Mouse (Mus musculus): ENCODE data around the gene Dnm2.

Gene Dnm2

GRCm38 (mm10) chr9:21424631-21425555 is at the start of gene Dnm2:
TSS of gene Dnm2 (plus strand) at chr9:21424908.
- peak; percentile 99 for DNase-seq

- no peak for DNase-seq
Observed at GRCm38 (mm10) chr9:21379195-21379594, 45.5 kb upstream of the Dnm2 start.

GRCm38 (mm10) chr9:21380868-21381267 is 43.8 kb upstream of the Dnm2 start:
- DNase-seq: no peak

- no peak for DNase-seq
Observed at GRCm38 (mm10) chr9:21383966-21384365, 40.7 kb upstream of the Dnm2 start.

GRCm38 (mm10) chr9:21392646-21393175 is 32.0 kb upstream of the Dnm2 start:
- DNase-seq: no peak

- no peak for DNase-seq
Observed at GRCm38 (mm10) chr9:21395692-21396091, 29.0 kb upstream of the Dnm2 start.

GRCm38 (mm10) chr9:21397170-21397569 is 27.5 kb upstream of the Dnm2 start:
- no peak for DNase-seq

GRCm38 (mm10) chr9:21401042-21401441 is 23.7 kb upstream of the Dnm2 start:
- no peak for DNase-seq

GRCm38 (mm10) chr9:21402764-21403253 is 21.9 kb upstream of the Dnm2 start:
- DNase-seq: no peak

GRCm38 (mm10) chr9:21403745-21404144 is 21.0 kb upstream of the Dnm2 start:
- DNase-seq: no peak

GRCm38 (mm10) chr9:21405525-21405924 is 19.2 kb upstream of the Dnm2 start:
- DNase-seq: no peak

- DNase-seq: no peak
Observed at GRCm38 (mm10) chr9:21407951-21408350, 16.8 kb upstream of the Dnm2 start.

GRCm38 (mm10) chr9:21408624-21409023 is 16.1 kb upstream of the Dnm2 start:
- no peak for DNase-seq

- DNase-seq: peak; percentile 82
Observed at GRCm38 (mm10) chr9:21409592-21410317, 15.0 kb upstream of the Dnm2 start.

- peak; percentile 89 for DNase-seq
Observed at GRCm38 (mm10) chr9:21411669-21412550, 12.8 kb upstream of the Dnm2 start, which contains the start of gene Qtrt1. TSS of gene Qtrt1 (plus strand) at chr9:21411837.

- DNase-seq: no peak
Observed at GRCm38 (mm10) chr9:21417866-21418265, 6.8 kb upstream of the Dnm2 start.

- no peak for DNase-seq
Observed at GRCm38 (mm10) chr9:21419646-21420045, 5.1 kb upstream of the Dnm2 start.

- peak; percentile 78 for DNase-seq
Observed at GRCm38 (mm10) chr9:21425556-21425945, 843 bp downstream of the Dnm2 start.

- no peak for DNase-seq
Observed at GRCm38 (mm10) chr9:21426013-21426412, 1.3 kb downstream of the Dnm2 start.

- no peak for DNase-seq
Observed at GRCm38 (mm10) chr9:21426525-21426924, 1.8 kb downstream of the Dnm2 start.

GRCm38 (mm10) chr9:21427773-21428172 is 3.1 kb downstream of the Dnm2 start:
- DNase-seq: peak; percentile 70

- no peak for DNase-seq
Observed at GRCm38 (mm10) chr9:21428178-21428577, 3.5 kb downstream of the Dnm2 start.

All from cerebellum, adult 9-11 months (tissue).